Mouse (Mus musculus) lung, postnatal 14 days (tissue): ENCODE measurements around the gene Tcte1.

Experiments
- DNase-seq: peaks from one replicate; pipeline ENCODE4 v3.0.0; 2021

The Tcte1 gene

GRCm38 (mm10) chr17:45515204-45515726 is 8.0 kb upstream of the Tcte1 start:
- DNase-seq: no peak

GRCm38 (mm10) chr17:45515806-45516205 is 7.4 kb upstream of the Tcte1 start:
- no peak for DNase-seq

GRCm38 (mm10) chr17:45516488-45516887 is 6.7 kb upstream of the Tcte1 start:
- DNase-seq: peak; percentile 81

- DNase-seq: no peak
These were observed 6.1 kb upstream of the Tcte1 start for GRCm38 (mm10) chr17:45517135-45517534.

- DNase-seq: no peak
These were observed 5.6 kb upstream of the Tcte1 start for GRCm38 (mm10) chr17:45517549-45518215.

GRCm38 (mm10) chr17:45518766-45519475 is 4.3 kb upstream of the Tcte1 start:
- no peak for DNase-seq

- no peak for DNase-seq
These were observed 3.1 kb upstream of the Tcte1 start for GRCm38 (mm10) chr17:45520136-45520535.

GRCm38 (mm10) chr17:45524961-45525360 is 1.7 kb downstream of the Tcte1 start:
- DNase-seq: no peak

- DNase-seq: no peak
These were observed 3.3 kb downstream of the Tcte1 start for GRCm38 (mm10) chr17:45526571-45526970.

- no peak for DNase-seq
These were observed 7.1 kb downstream of the Tcte1 start for GRCm38 (mm10) chr17:45530346-45530782.

GRCm38 (mm10) chr17:45532896-45533295 is 9.7 kb downstream of the Tcte1 start:
- DNase-seq: no peak

GRCm38 (mm10) chr17:45536264-45536663 is 13.0 kb downstream of the Tcte1 start:
- no peak for DNase-seq

- DNase-seq: no peak
These were observed 15.2 kb downstream of the Tcte1 start for GRCm38 (mm10) chr17:45538394-45538793.

GRCm38 (mm10) chr17:45539664-45540063 is 16.4 kb downstream of the Tcte1 start:
- DNase-seq: no peak

GRCm38 (mm10) chr17:45542129-45542528 is 18.9 kb downstream of the Tcte1 start:
- no peak for DNase-seq

- no peak for DNase-seq
These were observed 19.5 kb downstream of the Tcte1 start for GRCm38 (mm10) chr17:45542705-45543104.

GRCm38 (mm10) chr17:45543115-45543514 is 19.9 kb downstream of the Tcte1 start:
- DNase-seq: no peak

- DNase-seq: no peak
These were observed 21.0 kb downstream of the Tcte1 start for GRCm38 (mm10) chr17:45544001-45544872.

- no peak for DNase-seq
These were observed 21.6 kb downstream of the Tcte1 start for GRCm38 (mm10) chr17:45544873-45545277.

GRCm38 (mm10) chr17:45545278-45545961 is 22.2 kb downstream of the Tcte1 start:
- no peak for DNase-seq

GRCm38 (mm10) chr17:45546941-45547340 is 23.7 kb downstream of the Tcte1 start:
- DNase-seq: no peak

- DNase-seq: no peak
These were observed 24.4 kb downstream of the Tcte1 start for GRCm38 (mm10) chr17:45547461-45548190.
